Mouse (Mus musculus) liver (tissue): ENCODE results near the gene Olfr1257.
"Not testable (repeated sequence)": the region's sequence is repeated elsewhere in the genome, so short reads cannot be mapped to it uniquely, and the experiment has no call there.

Experiments
- DNase-seq: peaks from one replicate; pipeline ENCODE4 v3.0.0-alpha.2; 2020; ENCODE audit warnings: mixed read lengths

Olfr1257 gene

GRCm38 (mm10) chr2:89878137-89878536 lies at the start of gene Olfr1257:
Gene Olfr1257, plus strand, starts transcription at chr2:89878437.
- DNase-seq: no peak

- no peak for DNase-seq
Observed at GRCm38 (mm10) chr2:89841455-89841854, 36.8 kb upstream of the Olfr1257 start, which contains the start of gene Olfr1256. Gene Olfr1256, minus strand, starts transcription at chr2:89841555.

- DNase-seq: no peak
Observed at GRCm38 (mm10) chr2:89848105-89848504, 30.1 kb upstream of the Olfr1257 start, which contains the start of gene Olfr48. Gene Olfr48, minus strand, starts transcription at chr2:89848205.

- no peak for DNase-seq
Observed at GRCm38 (mm10) chr2:89849230-89849629, 29.0 kb upstream of the Olfr1257 start.

- not testable (repeated sequence) for DNase-seq
Observed at GRCm38 (mm10) chr2:89912616-89913015, 34.4 kb downstream of the Olfr1257 start.

- DNase-seq: no peak
Observed at GRCm38 (mm10) chr2:89927009-89927408, 48.8 kb downstream of the Olfr1257 start, which contains the start of gene Olfr1258. Gene Olfr1258, plus strand, starts transcription at chr2:89927309.
